Mouse (Mus musculus) liver, embryonic 14.5 days (tissue): ENCODE data around the gene Trim15.

ENCODE experiments used
- CTCF ChIP-seq: IDR thresholded peaks from 2 replicates; pipeline ENCODE4 v1.5.1; 2016; ENCODE audit warnings: antibody characterized with exemption, low read depth, control low read depth
- EP300 ChIP-seq: IDR thresholded peaks from 2 replicates; pipeline ENCODE4 v1.6.1; 2016; ENCODE audit warnings: antibody characterized with exemption, low read depth

GRCm38 (mm10) chr17:36874636-36875035, 7.6 kb upstream of the Trim15 start:
- no peak for TF ChIP-seq EP300
- no peak for TF ChIP-seq CTCF
